Mouse (Mus musculus): ENCODE data around the gene Thnsl2.

Thnsl2 gene

GRCm38 (mm10) chr6:71131038-71131437 is 13.2 kb downstream of the Thnsl2 start:
- no peak for DNase-seq (ENCODE audit: low spot score)

DNA sequence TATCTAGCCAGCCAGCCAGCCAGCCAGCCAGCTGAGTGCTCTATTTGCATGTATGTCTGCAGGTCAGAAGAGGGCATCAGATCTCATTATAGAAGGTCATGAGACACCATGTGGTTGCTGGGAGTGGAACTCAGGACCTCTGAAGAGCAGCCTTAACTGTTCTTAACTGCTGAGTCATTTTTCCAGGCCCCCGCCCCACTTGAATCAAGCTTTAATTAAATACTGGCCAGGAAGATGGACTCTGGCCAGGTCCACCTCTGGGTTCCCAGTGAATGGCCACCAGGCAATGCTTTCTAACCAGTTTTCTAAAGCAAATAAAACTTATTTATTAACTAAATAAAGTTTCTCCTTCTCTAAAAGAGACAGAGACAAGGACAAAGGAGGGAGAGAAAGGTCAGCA is 14.0 kb downstream of the Thnsl2 start:
- DNase-seq (ENCODE audit: low spot score) = no peak

DNA sequence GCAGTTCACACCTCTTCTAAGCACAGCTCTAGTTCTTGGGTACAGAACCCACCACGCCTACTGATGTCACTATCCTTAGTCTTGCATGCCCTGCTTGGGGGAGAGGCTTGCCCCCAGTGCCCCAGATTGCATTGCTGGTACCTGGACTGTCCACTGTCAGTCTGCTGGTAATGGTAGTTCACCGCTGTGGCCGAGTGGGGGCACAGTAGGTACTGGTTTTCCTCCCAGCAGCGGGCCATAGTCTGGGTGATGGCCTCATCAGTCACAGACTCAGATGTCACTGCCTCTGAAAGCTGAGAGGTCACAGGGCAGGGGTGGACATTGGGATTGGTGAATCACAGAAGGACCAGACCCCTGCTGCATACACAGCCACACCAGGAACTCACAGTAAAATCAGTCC is 15.2 kb downstream of the Thnsl2 start:
- DNase-seq (ENCODE audit: low spot score) = no peak

GRCm38 (mm10) chr6:71126290-71126689 is 17.9 kb downstream of the Thnsl2 start:
- DNase-seq (ENCODE audit: low spot score) = no peak

- peak; percentile 58 for DNase-seq (ENCODE audit: low spot score)
These were observed 19.0 kb downstream of the Thnsl2 start for GRCm38 (mm10) chr6:71125043-71125893.

DNA sequence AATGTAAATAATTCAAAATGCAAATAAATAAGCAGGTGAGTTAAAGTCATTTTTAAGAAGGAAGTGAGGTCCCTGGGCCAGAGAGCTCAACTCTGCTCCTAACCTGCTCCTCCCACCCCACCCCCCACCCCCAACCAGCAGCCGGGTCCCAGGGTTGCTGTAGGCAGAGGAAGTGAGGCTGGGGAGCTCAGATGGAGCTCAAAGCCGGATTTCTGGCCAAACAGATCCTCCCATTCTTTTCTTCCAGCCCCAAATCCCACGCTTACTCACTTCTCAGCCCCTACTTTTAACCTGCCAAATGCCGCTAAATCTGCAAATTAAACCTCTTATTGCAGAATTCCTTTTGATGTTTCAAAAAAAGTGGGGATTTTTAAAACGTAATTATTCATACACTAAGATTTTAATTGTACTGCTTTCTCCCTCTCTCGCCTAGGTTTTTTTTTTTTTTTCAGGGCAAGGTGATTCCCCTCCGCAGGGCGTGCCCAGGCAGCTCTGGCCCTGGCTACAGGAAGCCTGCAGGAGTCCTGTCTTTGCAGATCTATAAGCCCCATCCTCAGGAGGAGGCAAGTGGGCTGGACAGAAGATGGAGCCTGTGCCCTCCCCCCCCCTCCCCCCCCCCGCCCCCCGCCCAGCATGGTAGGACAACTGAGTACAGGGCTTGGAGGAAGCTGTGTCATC is 24.5 kb downstream of the Thnsl2 start:
- DNase-seq (ENCODE audit: low spot score) = no peak

DNA sequence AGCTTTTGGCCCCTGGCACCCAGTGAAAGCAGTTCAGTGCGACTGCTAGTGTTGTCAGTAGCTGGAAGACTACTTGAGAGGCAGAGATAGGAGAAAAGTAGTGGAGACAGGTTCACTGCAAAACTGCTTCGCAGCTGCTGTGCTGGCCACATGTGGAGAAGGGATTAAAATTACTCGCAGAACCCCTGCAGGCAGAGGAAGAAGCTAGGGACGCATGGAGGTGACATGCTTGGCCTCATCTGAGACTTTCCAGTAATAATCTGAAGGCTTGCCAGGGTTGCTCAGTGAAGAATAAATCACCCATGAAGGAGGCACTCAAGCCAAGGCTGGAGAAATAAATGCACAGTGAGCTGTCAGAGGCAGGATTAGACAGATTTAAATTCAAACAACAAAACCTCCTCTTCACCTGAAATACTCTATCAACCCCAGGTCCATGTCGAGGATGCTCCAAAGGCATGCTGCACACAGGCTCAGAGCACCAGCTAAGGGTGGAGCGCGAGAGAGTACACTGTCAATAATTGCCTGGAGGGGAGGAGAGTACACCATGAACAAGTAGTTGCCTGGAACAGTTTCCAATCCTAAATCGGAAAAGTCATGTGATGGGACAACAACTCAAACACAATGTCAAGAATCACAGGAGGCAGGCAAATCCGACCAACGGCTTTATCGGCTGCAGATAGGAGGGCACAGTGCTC is 32.7 kb downstream of the Thnsl2 start:
- no peak for DNase-seq (ENCODE audit: low spot score)

DNA sequence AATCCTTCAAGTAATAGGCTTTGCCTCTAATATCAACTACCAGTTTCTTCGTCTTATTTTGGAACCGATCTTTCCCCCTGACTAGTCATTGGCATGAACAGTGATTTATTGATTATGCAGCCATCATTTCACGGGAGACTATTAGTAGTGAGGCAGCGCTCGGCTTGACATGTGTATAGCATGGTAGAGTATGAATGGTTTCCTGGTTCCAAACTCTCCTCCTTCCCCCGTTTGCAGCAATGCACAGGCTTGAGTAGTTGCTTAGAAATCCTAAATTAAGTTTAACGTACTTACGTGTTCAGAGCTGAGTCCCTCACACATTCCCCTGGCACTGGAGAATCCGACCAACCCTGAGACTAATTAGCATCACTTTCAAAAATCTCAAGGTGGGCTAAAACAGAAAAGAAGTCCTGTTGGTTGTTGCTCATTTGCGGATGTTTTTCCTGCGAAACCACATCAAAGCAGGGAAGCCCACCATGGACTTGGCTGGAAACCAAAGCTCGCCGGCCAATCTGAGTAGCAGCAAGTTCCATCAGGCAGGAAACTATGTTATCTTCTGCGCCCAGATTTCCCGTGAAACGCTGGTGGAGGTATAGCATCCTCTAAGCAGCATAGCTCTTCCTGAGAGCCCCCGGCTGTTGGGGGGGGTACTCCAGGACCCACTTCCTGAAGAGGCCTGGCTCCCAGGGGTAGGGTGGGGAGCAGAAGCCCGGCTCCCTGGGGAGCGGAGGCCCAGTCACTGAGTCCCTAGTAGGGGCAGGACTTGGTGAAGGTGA is 37.9 kb downstream of the Thnsl2 start:
- no peak for DNase-seq (ENCODE audit: low spot score)

- no peak for DNase-seq (ENCODE audit: low spot score)
These were observed 48.1 kb downstream of the Thnsl2 start for GRCm38 (mm10) chr6:71096126-71096525.

DNA sequence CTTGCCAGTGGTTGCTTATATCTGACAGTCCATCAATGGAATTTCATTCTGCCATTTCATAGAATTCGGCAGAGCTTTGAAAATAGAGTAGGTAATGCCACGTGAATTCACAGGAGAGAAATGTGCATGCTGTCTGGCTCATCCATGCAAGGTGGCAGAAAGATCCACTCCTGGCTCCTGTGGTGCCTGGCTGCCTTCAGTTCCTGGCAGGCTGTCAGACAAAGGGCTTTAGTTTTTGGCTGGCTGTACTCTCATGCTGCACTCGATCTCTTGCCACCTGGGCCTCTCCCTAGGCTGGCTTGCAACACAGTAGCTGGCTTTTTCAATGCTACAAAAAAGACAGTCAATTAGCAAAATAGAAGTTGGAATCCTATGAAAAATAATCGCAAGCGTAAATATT is 49.5 kb downstream of the Thnsl2 start:
- DNase-seq (ENCODE audit: low spot score) = no peak

DNA sequence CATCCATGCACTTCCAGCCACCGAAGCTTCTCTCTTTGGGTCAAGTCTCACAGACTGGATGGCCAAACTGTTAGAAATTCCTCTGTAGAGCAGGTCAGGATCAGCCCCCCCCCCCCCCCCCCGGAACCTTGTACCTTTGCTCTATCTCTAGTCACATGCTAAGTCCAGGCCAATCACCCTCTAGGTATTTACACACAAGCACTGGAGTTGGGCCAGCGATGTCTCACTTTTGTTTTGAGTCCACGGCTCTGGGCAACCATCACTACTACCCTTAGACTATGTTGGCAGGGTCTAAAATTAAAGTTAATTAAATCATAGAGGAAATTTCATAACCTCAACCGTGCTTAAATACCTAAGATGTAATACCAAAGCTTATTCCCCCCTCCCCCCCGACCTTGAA is 50.6 kb downstream of the Thnsl2 start:
- DNase-seq (ENCODE audit: low spot score) = no peak

GRCm38 (mm10) chr6:71090475-71090874 is 53.8 kb downstream of the Thnsl2 start:
- no peak for DNase-seq (ENCODE audit: low spot score)

DNA sequence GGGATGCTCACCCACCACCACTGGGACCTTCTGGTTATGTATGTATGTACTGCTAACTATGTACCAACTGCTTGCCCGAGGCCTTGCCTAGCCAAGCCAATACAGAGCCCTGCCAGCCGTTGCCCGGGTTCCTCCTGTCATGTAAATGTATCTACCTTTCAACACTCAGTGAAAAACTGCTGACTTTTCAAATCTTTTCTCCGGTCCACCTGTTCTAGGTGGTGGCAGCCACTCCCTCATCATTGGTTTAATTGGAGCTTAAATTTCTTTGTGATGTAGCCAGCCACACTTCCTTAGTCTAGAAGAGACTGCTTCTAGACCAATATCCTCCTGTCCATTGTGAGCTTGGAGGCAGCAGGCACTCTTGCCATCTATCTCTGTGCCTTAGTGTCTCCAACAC is 54.5 kb downstream of the Thnsl2 start:
- no peak for DNase-seq (ENCODE audit: low spot score)

DNA sequence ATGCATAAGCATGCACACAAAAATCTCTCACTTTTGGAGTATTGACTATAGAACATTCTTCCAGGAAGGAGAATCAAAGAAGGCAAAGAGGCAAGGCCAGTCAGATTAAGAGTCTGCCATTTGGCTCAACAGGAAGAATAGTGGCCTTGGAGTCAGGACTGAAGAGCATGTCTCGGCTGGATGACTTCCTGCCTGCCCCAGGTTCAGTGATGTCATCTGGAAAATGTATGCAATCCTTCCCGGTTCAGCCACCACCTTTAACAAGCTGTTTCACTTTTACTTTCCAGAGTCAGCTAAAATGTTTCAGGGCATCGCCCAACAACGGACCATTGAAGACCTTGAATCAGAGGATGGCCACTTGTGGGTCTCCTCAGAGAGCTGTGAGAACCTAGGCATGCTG is 55.2 kb downstream of the Thnsl2 start:
- DNase-seq (ENCODE audit: low spot score) = no peak

GRCm38 (mm10) chr6:71083441-71083840 is 60.8 kb downstream of the Thnsl2 start:
- DNase-seq (ENCODE audit: low spot score) = no peak

DNA sequence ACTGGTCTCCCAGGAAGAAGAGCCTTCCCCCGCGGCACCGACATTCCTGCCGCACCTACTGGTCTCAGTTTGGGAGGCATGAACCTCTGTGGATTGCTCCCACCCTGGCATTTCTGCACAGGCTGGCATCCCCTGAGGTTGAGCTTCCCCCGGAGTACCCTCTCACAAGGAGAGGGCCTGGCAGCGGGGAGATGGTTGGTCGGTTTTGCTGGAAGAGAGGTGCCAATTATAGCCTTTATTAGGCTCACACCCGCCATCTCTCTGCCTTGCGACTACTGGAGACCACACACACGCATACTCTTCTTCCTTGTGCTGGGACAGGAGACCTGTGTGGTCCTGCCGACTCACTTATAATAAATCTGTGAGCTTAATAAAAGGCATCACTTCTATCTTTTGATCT is 62.2 kb downstream of the Thnsl2 start:
- no peak for DNase-seq (ENCODE audit: low spot score)

DNA sequence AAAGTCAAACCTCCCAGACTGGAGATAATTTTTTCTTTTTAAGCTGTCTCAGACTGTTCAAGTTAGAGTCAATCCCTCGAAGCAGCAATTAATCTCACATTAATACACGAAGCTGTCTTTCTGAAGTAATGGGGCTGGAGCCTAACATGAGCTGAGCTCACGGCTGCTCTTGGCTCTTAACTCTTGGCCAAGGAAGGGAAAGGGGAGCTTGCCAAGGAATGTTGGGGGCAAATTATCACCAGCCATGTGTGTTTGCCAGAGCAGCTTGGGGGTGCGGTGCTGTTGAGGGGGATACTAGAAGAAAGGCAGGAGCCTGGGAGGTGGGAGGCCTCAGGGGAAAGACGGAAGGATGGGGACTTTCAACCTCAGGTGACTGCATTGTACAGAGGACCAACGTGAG is 63.0 kb downstream of the Thnsl2 start:
- no peak for DNase-seq (ENCODE audit: low spot score)
